Mouse (Mus musculus): ENCODE measurements around the gene Kif23. TPM values are rescaled to one million over a fixed set of nuclear protein-coding genes. Genes with fewer than 3 reads are reported as not detected.

The Kif23 gene
- polyA plus RNA-seq, 1 experiment = 24.1 TPM

- Histone ChIP-seq H3K36me3 (ENCODE audit: control insufficient read depth, insufficient read depth) (no peaks in the 10 kb centered on the region), H3K4me2 (ENCODE audit: low read depth) (no peak overlapping the region), H3K79me2 (ENCODE audit: control insufficient read depth, insufficient read depth) (no peaks in the 10 kb centered on the region), H3K27me3 (ENCODE audit: control insufficient read depth, insufficient read depth, insufficient read length) (peaks cover 47% of the 10 kb centered on the region), H3K4me3 (no peak overlapping the region), H3ac (ENCODE audit: control insufficient read depth, insufficient read length) (no peak overlapping the region)
- TF ChIP-seq SRF (IDR thresholded peaks at IDR 0.05; ENCODE audit: control insufficient read depth, insufficient read length, low read depth) (no peak), TCF12 (IDR thresholded peaks at IDR 0.05; ENCODE audit: insufficient read depth, poor library complexity, severe bottlenecking) (no peak), MAX (IDR thresholded peaks at IDR 0.05; ENCODE audit: low read depth) (no peak), POLR2A (IDR thresholded peaks at IDR 0.05; ENCODE audit: insufficient read length, low read depth) (no peak), REST (IDR thresholded peaks at IDR 0.05; ENCODE audit: insufficient read depth, insufficient read length) (no peak), USF1 (IDR thresholded peaks at IDR 0.05; ENCODE audit: low read depth) (no peak), E2F4 (IDR thresholded peaks at IDR 0.05; ENCODE audit: insufficient read depth) (no peak), TCF3 (IDR thresholded peaks at IDR 0.05; ENCODE audit: insufficient read length, low read depth) (no peak), MYOG (IDR thresholded peaks at IDR 0.05; ENCODE audit: control insufficient read depth in 1 of 3, insufficient read depth in 1 of 3, insufficient read length in 2 of 3, low read depth in 2 of 3) (no peak), POLR2AphosphoS2 (IDR thresholded peaks at IDR 0.05; ENCODE audit: insufficient read length, low read depth) (no peak), CEBPB (IDR thresholded peaks at IDR 0.05; ENCODE audit: insufficient read depth, poor library complexity, severe bottlenecking) (no peak), MYOD1 (IDR thresholded peaks at IDR 0.05; ENCODE audit: control insufficient read depth in 1 of 3, insufficient read length in 2 of 3, low read depth in 2 of 3) (no peak)
Measured at GRCm38 (mm10) chr9:61871839-61872238, 74.7 kb downstream of the Kif23 start.

- Histone ChIP-seq H3K79me2 (ENCODE audit: control insufficient read depth, insufficient read depth) (no peaks in the 10 kb centered on the region), H3K27me3 (ENCODE audit: control insufficient read depth, insufficient read depth, insufficient read length) (peaks cover 32% of the 10 kb centered on the region), H3ac (ENCODE audit: control insufficient read depth, insufficient read length) (no peak overlapping the region), H3K4me2 (ENCODE audit: low read depth) (no peak overlapping the region), H3K4me3 (no peak overlapping the region), H3K36me3 (ENCODE audit: control insufficient read depth, insufficient read depth) (no peaks in the 10 kb centered on the region)
- TF ChIP-seq CEBPB (IDR thresholded peaks at IDR 0.05; ENCODE audit: insufficient read depth, poor library complexity, severe bottlenecking) = no peak
- no peak for TF ChIP-seq MAX (IDR thresholded peaks at IDR 0.05; ENCODE audit: low read depth)
- no peak for TF ChIP-seq TCF12 (IDR thresholded peaks at IDR 0.05; ENCODE audit: insufficient read depth, poor library complexity, severe bottlenecking)
- no peak for TF ChIP-seq USF1 (IDR thresholded peaks at IDR 0.05; ENCODE audit: low read depth)
- TF ChIP-seq SRF (IDR thresholded peaks at IDR 0.05; ENCODE audit: control insufficient read depth, insufficient read length, low read depth) = no peak
- no peak for TF ChIP-seq POLR2AphosphoS2 (IDR thresholded peaks at IDR 0.05; ENCODE audit: insufficient read length, low read depth)
- TF ChIP-seq MYOD1 (IDR thresholded peaks at IDR 0.05; ENCODE audit: control insufficient read depth in 1 of 3, insufficient read length in 2 of 3, low read depth in 2 of 3) = no peak
- no peak for TF ChIP-seq MYOG (IDR thresholded peaks at IDR 0.05; ENCODE audit: control insufficient read depth in 1 of 3, insufficient read depth in 1 of 3, insufficient read length in 2 of 3, low read depth in 2 of 3)
- no peak for TF ChIP-seq REST (IDR thresholded peaks at IDR 0.05; ENCODE audit: insufficient read depth, insufficient read length)
- TF ChIP-seq POLR2A (IDR thresholded peaks at IDR 0.05; ENCODE audit: insufficient read length, low read depth) = no peak
Measured at GRCm38 (mm10) chr9:61867659-61868058, 78.9 kb downstream of the Kif23 start.

Other genes with a start within 250 kb of the Kif23 start
- gene Rplp1, start 32.2 kb downstream of the Kif23 start, polyA plus RNA-seq (2012; fragmentation: generic; extraction: Trizol) = 9,411 TPM
- 0.02 TPM for gene Paqr5, start 80.1 kb upstream of the Kif23 start, polyA plus RNA-seq (2012; fragmentation: generic; extraction: Trizol)
- 32.0 TPM for gene Glce, start 175.9 kb upstream of the Kif23 start, polyA plus RNA-seq (2012; fragmentation: generic; extraction: Trizol)

Measured in myocyte (in vitro differentiated cells).